Mouse (Mus musculus) left cerebral cortex, adult 2 months (tissue): ENCODE data around the gene St6galnac3. TPM values are rescaled to one million over a fixed set of nuclear protein-coding genes. Genes with fewer than 3 reads are reported as not detected.

Source experiments
- DNase-seq, 2 experiments: peaks; one replicate each; pipeline ENCODE4 v3.0.0; 2021 to 2022; ENCODE audit warnings: low spot score in 2 of 2, mixed read lengths in 1 of 2; ENCODE audit errors: extremely low spot score in 1 of 2
- H3K27ac ChIP-seq: fragments of 200-600 bp; 2 replicates; pipeline ENCODE4 v1.8.1; 2022
- H3K4me3 ChIP-seq: fragments of 200-600 bp; 2 replicates; pipeline ENCODE4 v1.8.1; 2022
- CTCF ChIP-seq: fragments of 200-600 bp; IDR thresholded peaks from 2 replicates; pipeline ENCODE4 v1.8.1; 2022; ENCODE audit warnings: antibody characterized with exemption, mild to moderate bottlenecking, moderate library complexity
- intact Hi-C: fragments of 180-260 bp; cut with DNase I; formaldehyde crosslinking; loops from one replicate; pipeline ENCODE4 v1.15.1; 2025
- total RNA-seq, 2 experiments: library from RNA; stranded (reverse); gene quantifications; 2 replicates each; pipeline ENCODE4 v1.2.3; 2021

St6galnac3 gene
- total RNA-seq, 2 experiments from 2014 or later: 17.1 to 18.8 TPM

GRCm38 (mm10) chr3:153661927-153662326 is 63.0 kb downstream of the St6galnac3 start:
- H3K27ac ChIP-seq: no peak overlapping the region
- intact Hi-C loops: no loop called here
- peak; percentile 54 to 55 for DNase-seq
- H3K4me3 ChIP-seq: no peak overlapping the region
- TF ChIP-seq CTCF: no peak

DNA sequence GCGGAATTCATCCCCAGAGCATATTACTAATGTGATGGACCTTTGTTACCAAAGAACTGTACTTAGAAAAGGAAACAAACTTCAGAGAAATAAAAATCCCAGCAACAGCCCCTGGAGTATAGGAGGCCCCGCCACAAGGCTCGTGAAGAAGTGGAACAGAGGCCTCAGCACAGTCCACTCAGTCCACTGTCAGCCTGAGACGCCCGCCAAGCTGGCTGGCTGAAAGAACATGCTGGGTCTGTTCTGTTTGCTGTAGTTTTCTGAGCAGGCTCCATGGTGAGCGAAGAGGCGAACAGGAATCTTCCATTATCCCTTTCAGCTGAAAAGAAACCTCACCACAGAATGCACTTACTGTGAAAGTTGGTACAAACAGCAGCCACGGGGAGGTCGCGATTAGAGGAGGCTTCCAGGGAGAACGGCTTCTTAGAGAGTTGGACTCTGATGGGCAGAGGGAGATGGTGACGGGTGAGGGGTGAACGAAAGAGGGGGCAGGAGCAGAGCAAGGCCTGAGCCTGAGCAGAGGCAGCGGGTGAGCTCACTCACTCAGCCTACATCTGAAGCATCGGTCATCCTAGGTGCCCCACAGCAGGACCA is 65.3 kb downstream of the St6galnac3 start:
- no peak overlapping the region for H3K27ac ChIP-seq
- no peak overlapping the region for H3K4me3 ChIP-seq
- DNase-seq: no peak
- intact Hi-C loops: loop anchor here (2.0 to 10.0 kb wide), 5 partner anchors 147 to 677 kb away; partner anchors contain the start of gene St6galnac5
- TF ChIP-seq CTCF: no peak

GRCm38 (mm10) chr3:153658051-153658777 is 66.8 kb downstream of the St6galnac3 start:
- peak; percentile 71 for TF ChIP-seq CTCF
- peak; percentile 41 to 51 for DNase-seq
- H3K27ac ChIP-seq: no peak overlapping the region
- no peak overlapping the region for H3K4me3 ChIP-seq
- intact Hi-C loops: loop anchor here (2.0 to 10.0 kb wide), 5 partner anchors 149 to 676 kb away; partner anchors contain the start of gene St6galnac5

DNA sequence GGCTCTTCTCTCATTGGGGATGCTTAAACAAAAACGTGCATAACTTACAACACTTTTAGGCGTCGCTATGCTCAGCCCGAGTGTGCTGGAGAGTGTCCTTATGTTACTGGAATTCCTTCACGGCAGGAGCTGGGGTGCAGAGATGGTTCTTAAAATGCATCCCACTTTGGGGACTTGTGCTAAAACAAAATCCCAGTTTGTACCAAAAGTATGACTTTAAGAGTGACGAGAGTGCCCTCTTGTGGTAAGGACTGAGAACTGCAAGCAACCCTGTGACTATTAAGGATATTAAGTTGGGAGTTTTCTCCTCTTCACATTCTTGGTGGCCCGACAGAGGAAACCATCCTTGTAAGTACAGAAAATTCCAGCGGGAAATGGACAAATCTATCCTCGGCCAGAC is 69.9 kb downstream of the St6galnac3 start:
- Histone ChIP-seq H3K27ac (no peak overlapping the region), H3K4me3 (no peak overlapping the region)
- peak; percentile 96 for TF ChIP-seq CTCF
- peak; percentile 67 to 69 for DNase-seq
- intact Hi-C loops: loop anchor here (2.0 to 10.0 kb wide), 5 partner anchors 153 to 872 kb away; partner anchors contain the start of gene St6galnac5

- Histone ChIP-seq H3K27ac (no peak overlapping the region), H3K4me3 (no peak overlapping the region)
- no peak for TF ChIP-seq CTCF
- DNase-seq: no peak
- intact Hi-C loops: loop anchor here (5.0 to 10.0 kb wide), 3 partner anchors 66 to 408 kb away; no protein-coding TSS in a partner anchor
Observed at GRCm38 (mm10) chr3:153652850-153653249, 72.1 kb downstream of the St6galnac3 start.

DNA sequence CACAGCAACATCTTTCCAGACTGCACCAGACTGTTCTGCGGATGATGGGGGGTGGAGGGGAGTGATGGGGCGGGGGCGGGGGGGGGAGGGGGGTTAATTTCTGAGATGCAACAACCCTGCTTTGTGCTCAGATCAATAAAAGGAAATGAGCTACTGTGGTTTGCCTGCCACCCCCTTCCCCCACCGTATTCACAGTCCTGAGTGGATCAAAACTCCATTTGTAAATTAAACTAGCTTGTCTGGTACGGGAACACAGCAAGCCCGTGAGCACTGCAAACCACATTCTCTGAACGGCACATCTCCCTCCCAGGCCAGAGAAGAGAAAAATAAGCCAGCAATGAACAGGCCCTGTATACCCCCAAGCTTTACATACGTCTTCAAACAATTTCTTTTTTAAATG is 76.3 kb downstream of the St6galnac3 start:
- Histone ChIP-seq H3K27ac (no peak overlapping the region), H3K4me3 (no peak overlapping the region)
- DNase-seq: no peak
- TF ChIP-seq CTCF: no peak
- intact Hi-C loops: no loop called here

DNA sequence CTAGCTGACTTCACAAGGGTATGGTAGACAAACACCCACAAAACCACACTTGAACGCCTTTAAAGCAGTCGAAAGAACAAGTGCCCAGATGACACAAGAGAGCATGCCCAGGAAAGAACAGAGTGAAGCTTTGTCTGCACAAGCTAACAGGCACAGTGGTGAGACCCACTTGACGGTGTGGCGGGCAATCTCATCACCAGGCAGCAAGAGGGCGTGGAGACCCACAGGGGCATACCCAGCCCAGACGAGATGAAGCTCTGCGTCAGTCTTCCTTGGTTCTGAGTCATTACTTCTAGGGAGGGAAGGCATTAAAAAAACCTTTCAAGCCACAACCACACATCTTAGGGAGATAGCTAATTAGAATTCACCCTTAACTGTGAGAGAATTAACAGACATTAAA is 79.2 kb downstream of the St6galnac3 start:
- H3K4me3 ChIP-seq: no peak overlapping the region
- no peak for DNase-seq
- intact Hi-C loops: no loop called here
- no peak overlapping the region for H3K27ac ChIP-seq
- TF ChIP-seq CTCF: no peak

DNA sequence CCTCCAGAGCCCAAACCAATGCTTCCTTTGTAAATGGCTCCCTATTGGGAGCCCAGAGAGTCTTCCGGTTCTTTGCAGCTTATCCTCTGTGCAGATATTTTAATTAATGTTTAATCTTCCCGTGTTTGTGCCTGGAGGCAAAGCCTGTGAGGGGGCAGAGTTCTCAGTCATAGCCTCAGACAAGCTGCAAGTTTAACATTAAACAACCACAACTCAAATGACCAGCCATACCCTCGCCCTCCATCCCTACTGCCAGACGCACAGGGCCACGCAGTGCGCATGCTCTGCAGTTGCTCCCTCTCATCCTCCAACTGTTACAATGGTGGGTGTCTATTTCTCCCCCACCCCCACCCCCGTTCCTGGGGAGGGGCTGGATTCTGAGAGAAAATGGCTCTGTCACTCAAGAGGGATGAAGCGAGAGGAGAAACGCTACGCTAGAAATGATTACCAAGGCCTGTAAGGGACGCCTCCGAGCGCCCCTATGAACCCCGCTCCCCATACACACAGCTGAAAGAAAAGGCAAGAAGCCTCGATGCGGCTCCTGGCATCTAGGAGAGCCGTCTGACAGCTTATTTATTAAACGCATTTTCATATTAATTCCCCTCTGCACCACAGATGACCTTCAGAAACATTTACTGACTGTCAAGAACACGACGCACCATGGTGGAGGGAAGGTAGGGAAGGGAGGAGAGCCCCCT is 81.0 kb downstream of the St6galnac3 start:
- intact Hi-C loops: no loop called here

GRCm38 (mm10) chr3:153642826-153643225 is 82.1 kb downstream of the St6galnac3 start:
- Histone ChIP-seq H3K4me3 (no peak overlapping the region), H3K27ac (no peak overlapping the region)
- DNase-seq: no peak
- no peak for TF ChIP-seq CTCF
- intact Hi-C loops: no loop called here

More for the DNA sequence above, 81.0 kb downstream of the St6galnac3 start:
- Histone ChIP-seq H3K27ac (no peak overlapping the region), H3K4me3 (no peak overlapping the region)
- TF ChIP-seq CTCF: no peak
- no peak for DNase-seq

GRCm38 (mm10) chr3:153641805-153642204 is 83.2 kb downstream of the St6galnac3 start:
- Histone ChIP-seq H3K4me3 (no peak overlapping the region), H3K27ac (no peak overlapping the region)
- intact Hi-C loops: no loop called here
- TF ChIP-seq CTCF: no peak
- no peak for DNase-seq

GRCm38 (mm10) chr3:153637336-153637735 is 87.6 kb downstream of the St6galnac3 start:
- intact Hi-C loops: no loop called here
- DNase-seq: no peak
- H3K27ac ChIP-seq: no peak overlapping the region
- TF ChIP-seq CTCF: no peak
- H3K4me3 ChIP-seq: no peak overlapping the region

GRCm38 (mm10) chr3:153636804-153637153 is 88.2 kb downstream of the St6galnac3 start:
- intact Hi-C loops: no loop called here
- no peak for DNase-seq
- TF ChIP-seq CTCF: no peak
- Histone ChIP-seq H3K4me3 (no peak overlapping the region), H3K27ac (no peak overlapping the region)
